17 mouse cellular contexts compared by ENCODE assay signal in genomic region chr11:86573646-86574231, GRCm38 (mm10). TPM values are rescaled to one million over a fixed set of nuclear protein-coding genes. Genes with fewer than 3 reads are reported as not detected.
A peak's percentile ranks its signal among the peaks of the same experiment; 100 is the strongest.
DNase-seq lines count a peak whose midpoint lies in the region; ATAC-seq and TF ChIP-seq lines count a peak whose summit lies in the region.
"Had no signal": no experiment of that assay in that cellular context is flagged by ENCODE, and none has a peak within 500 bp of the region (broad histone marks: within the 10 kb centered on the region; RNA-seq: fewer than 3 reads in every experiment).

No protein-coding gene starts in this region.

- H3K9me3 ChIP-seq in heart, embryonic 16.5 days (replicated peaks; ENCODE audit: control insufficient read depth, low read length): no peaks in the 10 kb centered on the region
- no peaks in the 10 kb centered on the region for H3K9me3 ChIP-seq in lung, postnatal 0 days (ENCODE audit: low read length)
- H3K9me3 ChIP-seq: G1E; limb, embryonic 15.5 days; lung, embryonic 15.5 days; midbrain, embryonic 15.5 days had no signal

- 84% methylated on average over 6 of the region's 6 CpGs for WGBS in heart, embryonic 16.5 days
- WGBS in lung, postnatal 0 days: 70% methylated on average over 6 of the region's 6 CpGs

- peaks cover 26% of the 10 kb centered on the region for H3K4me1 ChIP-seq in heart, embryonic 16.5 days (ENCODE audit: control insufficient read depth, insufficient read depth, low read length)
- peaks cover 27% of the 10 kb centered on the region for H3K4me1 ChIP-seq in lung, postnatal 0 days (ENCODE audit: insufficient read depth, low read depth, low read length)
- H3K4me1 ChIP-seq: midbrain, embryonic 15.5 days had no signal

- TF ChIP-seq EP300 in lung, postnatal 0 days (IDR thresholded peaks at IDR 0.05): 0 out of 2 replicates have a peak, but pooled peaks have one; percentile 13

- TF ChIP-seq CTCF in lung, postnatal 0 days (IDR thresholded peaks at IDR 0.05): no peak

- peak overlapping the region; percentile 41; the same call in 1 of the 2 replicates for H3K27ac ChIP-seq in heart, embryonic 16.5 days (ENCODE audit: low read length)
- H3K27ac ChIP-seq in lung, postnatal 0 days (ENCODE audit: low read length): no peak overlapping the region
- H3K27ac ChIP-seq: hindbrain, postnatal 0 days; limb, embryonic 15.5 days; lung, embryonic 15.5 days; midbrain, embryonic 15.5 days had no signal

- no peak for ATAC-seq in heart, embryonic 16.5 days (replicated peaks; ENCODE audit: extremely low read depth, insufficient read depth, low FRiP score)
- ATAC-seq in lung, postnatal 0 days: no peak
- peak; percentile 49 for ATAC-seq in inflammation-experienced regulatory T-cells, adult 6 months
- ATAC-seq: forebrain, embryonic 14.5 days; hindbrain, postnatal 0 days; midbrain, embryonic 15.5 days had no signal

- H3K4me2 ChIP-seq in heart, embryonic 16.5 days (ENCODE audit: low read depth, low read length): no peak overlapping the region
- H3K4me2 ChIP-seq in lung, postnatal 0 days (replicated peaks; ENCODE audit: low read depth, low read length): no peak overlapping the region
- H3K4me2 ChIP-seq: limb, embryonic 15.5 days; lung, embryonic 15.5 days; midbrain, embryonic 15.5 days had no signal

- DNase-seq in heart, postnatal 36 days: no peak
- no peak for DNase-seq in lung, postnatal 0 days (ENCODE audit: low spot score)
- DNase-seq in lung, postnatal 14 days: no peak
- peak; percentile 44 to 58 for DNase-seq in thymus, postnatal 36 days
- DNase-seq in urinary bladder, postnatal 10 days (ENCODE audit: low spot score): no peak
- no peak for DNase-seq in left cerebral cortex, adult 18-20 months (ENCODE audit: low spot score in 2 of 2)
- DNase-seq: adrenal gland, postnatal 10 days; cerebellum, adult 8-10 months; heart, postnatal 14 days had no signal

- intact Hi-C loops in heart, postnatal 36 days (cut with DNase I): no loop called here

- H3K27me3 ChIP-seq in heart, embryonic 16.5 days (ENCODE audit: control insufficient read depth, insufficient read depth, low read length): no peaks in the 10 kb centered on the region
- no peaks in the 10 kb centered on the region for H3K27me3 ChIP-seq in lung, postnatal 0 days (replicated peaks; ENCODE audit: insufficient read depth, low read length)
- H3K27me3 ChIP-seq: limb, embryonic 15.5 days; lung, embryonic 15.5 days; midbrain, embryonic 15.5 days had no signal

- H3K9ac ChIP-seq in heart, embryonic 16.5 days (ENCODE audit: low read length): no peak overlapping the region
- H3K9ac ChIP-seq in lung, postnatal 0 days (replicated peaks; ENCODE audit: low read depth): no peak overlapping the region
- H3K9ac ChIP-seq: limb, embryonic 15.5 days; lung, embryonic 15.5 days; midbrain, embryonic 15.5 days had no signal

- no peaks in the 10 kb centered on the region for H3K36me3 ChIP-seq in heart, embryonic 16.5 days (ENCODE audit: control insufficient read depth, insufficient read depth)
- H3K36me3 ChIP-seq in lung, postnatal 0 days (ENCODE audit: insufficient read depth, low read length): no peaks in the 10 kb centered on the region
- H3K36me3 ChIP-seq: limb, embryonic 15.5 days; lung, embryonic 15.5 days; midbrain, embryonic 15.5 days had no signal

- H3K4me3 ChIP-seq in heart, embryonic 16.5 days (ENCODE audit: low read length): no peak overlapping the region
- H3K4me3 ChIP-seq in lung, postnatal 0 days (ENCODE audit: low read depth, low read length): no peak overlapping the region
- H3K4me3 ChIP-seq: limb, embryonic 15.5 days; lung, embryonic 15.5 days; midbrain, embryonic 15.5 days had no signal

RNA-seq across cellular contexts. Expression of gene Tubd1, which starts 28.9 kb away (rescaled TPM):
- polyA plus RNA-seq in heart, embryonic 16.5 days (2015; fragmentation: Nextera tagmentation; extraction: Ambion mirVana): 13.6 and 14.3 TPM in 2 replicates
- 1 to 10 TPM; 6.2 to 6.7 TPM for total RNA-seq in heart, postnatal 36 days (2021)
- 7.3 and 7.5 TPM in 2 replicates for polyA plus RNA-seq in lung, postnatal 0 days (2015; fragmentation: Nextera tagmentation; extraction: Ambion mirVana)
- 1 to 10 TPM; 4.8 to 8.2 (median 5.6) TPM for polyA plus RNA-seq in inflammation-experienced regulatory T-cells, adult 6 months (2017; shearing (Covaris generic))
- total RNA-seq in left cerebral cortex, adult 18-20 months (2021): 1 to 10 TPM; 4.8 to 5.0 TPM

RNA-seq across cellular contexts. Expression of gene Rps6kb1, which starts 29.1 kb away (rescaled TPM):
- 39.8 and 40.8 TPM in 2 replicates for polyA plus RNA-seq in heart, embryonic 16.5 days (2015; fragmentation: Nextera tagmentation; extraction: Ambion mirVana)
- 10 to 100 TPM; 19.3 to 23.2 TPM for total RNA-seq in heart, postnatal 36 days (2021)
- 35.5 and 35.6 TPM in 2 replicates for polyA plus RNA-seq in lung, postnatal 0 days (2015; fragmentation: Nextera tagmentation; extraction: Ambion mirVana)
- polyA plus RNA-seq in inflammation-experienced regulatory T-cells, adult 6 months (2017; shearing (Covaris generic)): 10 to 100 TPM; 56.3 to 59.1 (median 57.3) TPM
- total RNA-seq in left cerebral cortex, adult 18-20 months (2021): 10 to 100 TPM; 35.5 to 36.7 TPM

Comparison
In these comparisons a context has a peak if more than half of its experiments do, and no peak if none do; other contexts are left out.
1. DNase-seq: peak in thymus, postnatal 36 days (2 of 2); none in heart, postnatal 36 days (0 of 2), lung, postnatal 0 days (single experiment), lung, postnatal 14 days (single experiment), urinary bladder, postnatal 10 days (single experiment) and left cerebral cortex, adult 18-20 months (0 of 2).